Mouse (Mus musculus): ENCODE results near the gene Magi1. TPM values are rescaled to one million over a fixed set of nuclear protein-coding genes. Genes with fewer than 3 reads are reported as not detected.

The Magi1 gene
- polyA plus RNA-seq, 1 experiment from 2014 or later: 31.4 TPM

- no peak overlapping the region for H3K4me3 ChIP-seq (ENCODE audit: low read depth, low read length)
These were observed 447.1 kb downstream of the Magi1 start for GRCm38 (mm10) chr6:93836585-93836984.

GRCm38 (mm10) chr6:93835211-93835610 lies 448.5 kb downstream of the Magi1 start:
- 72% methylated on average over 4 of the region's 4 CpGs for WGBS
- H3K4me1 ChIP-seq (ENCODE audit: control insufficient read depth, insufficient read depth, low read length): peaks cover 7% of the 10 kb centered on the region; the same call in 1 of the 2 replicates
- no peaks in the 10 kb centered on the region for H3K9me3 ChIP-seq (ENCODE audit: control insufficient read depth, low read length)
- H3K36me3 ChIP-seq (ENCODE audit: control insufficient read depth, insufficient read depth, low read length): no peaks in the 10 kb centered on the region
- no peak overlapping the region for H3K27ac ChIP-seq (ENCODE audit: low read depth, low read length)
- no peak overlapping the region for H3K9ac ChIP-seq (replicated peaks; ENCODE audit: low read depth, low read length)
- ATAC-seq (ENCODE audit: low read depth): no peak
- no peaks in the 10 kb centered on the region for H3K27me3 ChIP-seq (ENCODE audit: control insufficient read depth, insufficient read depth, low read length)
- H3K4me3 ChIP-seq (ENCODE audit: low read depth, low read length): no peak overlapping the region
- H3K4me2 ChIP-seq (ENCODE audit: low read depth, low read length): no peak overlapping the region

More at GRCm38 (mm10) chr6:93836585-93836984, 447.1 kb downstream of the Magi1 start:
- Histone ChIP-seq H3K9ac (replicated peaks; ENCODE audit: low read depth, low read length) (no peak overlapping the region), H3K4me2 (ENCODE audit: low read depth, low read length) (no peak overlapping the region), H3K27me3 (ENCODE audit: control insufficient read depth, insufficient read depth, low read length) (no peaks in the 10 kb centered on the region), H3K4me1 (ENCODE audit: control insufficient read depth, insufficient read depth, low read length) (peaks cover 4% of the 10 kb centered on the region; the same call in 1 of the 2 replicates), H3K27ac (ENCODE audit: low read depth, low read length) (no peak overlapping the region), H3K36me3 (ENCODE audit: control insufficient read depth, insufficient read depth, low read length) (no peaks in the 10 kb centered on the region), H3K9me3 (ENCODE audit: control insufficient read depth, low read length) (no peaks in the 10 kb centered on the region)
- ATAC-seq (ENCODE audit: low read depth): no peak
- 72% methylated on average over 5 of the region's 5 CpGs for WGBS

- H3K36me3 ChIP-seq (ENCODE audit: control insufficient read depth, insufficient read depth, low read length): no peaks in the 10 kb centered on the region
- H3K27me3 ChIP-seq (ENCODE audit: control insufficient read depth, insufficient read depth, low read length): no peaks in the 10 kb centered on the region
- no peak overlapping the region for H3K9ac ChIP-seq (replicated peaks; ENCODE audit: low read depth, low read length)
- 0 out of 2 replicates have a peak, but pooled peaks cover 3% of the 10 kb centered on the region for H3K4me1 ChIP-seq (ENCODE audit: control insufficient read depth, insufficient read depth, low read length)
- H3K9me3 ChIP-seq (ENCODE audit: control insufficient read depth, low read length): no peaks in the 10 kb centered on the region
- no peak for ATAC-seq (ENCODE audit: low read depth)
- no peak overlapping the region for H3K4me2 ChIP-seq (ENCODE audit: low read depth, low read length)
- H3K27ac ChIP-seq (ENCODE audit: low read depth, low read length): no peak overlapping the region
- no peak overlapping the region for H3K4me3 ChIP-seq (ENCODE audit: low read depth, low read length)
- WGBS: 81% methylated on average over 6 of the region's 6 CpGs
These were observed 455.5 kb downstream of the Magi1 start for GRCm38 (mm10) chr6:93828262-93828661.

GRCm38 (mm10) chr6:93826875-93827274 lies 456.8 kb downstream of the Magi1 start:
- no peaks in the 10 kb centered on the region for H3K9me3 ChIP-seq (ENCODE audit: control insufficient read depth, low read length)
- no peak overlapping the region for H3K4me2 ChIP-seq (ENCODE audit: low read depth, low read length)
- H3K9ac ChIP-seq (replicated peaks; ENCODE audit: low read depth, low read length): no peak overlapping the region
- no peak overlapping the region for H3K4me3 ChIP-seq (ENCODE audit: low read depth, low read length)
- no peaks in the 10 kb centered on the region for H3K36me3 ChIP-seq (ENCODE audit: control insufficient read depth, insufficient read depth, low read length)
- H3K4me1 ChIP-seq (ENCODE audit: control insufficient read depth, insufficient read depth, low read length): 0 out of 2 replicates have a peak, but pooled peaks cover 3% of the 10 kb centered on the region
- no peaks in the 10 kb centered on the region for H3K27me3 ChIP-seq (ENCODE audit: control insufficient read depth, insufficient read depth, low read length)
- ATAC-seq (ENCODE audit: low read depth): no peak
- no peak overlapping the region for H3K27ac ChIP-seq (ENCODE audit: low read depth, low read length)
- 66% methylated on average over 4 of the region's 4 CpGs for WGBS

GRCm38 (mm10) chr6:93822221-93822897 lies 461.4 kb downstream of the Magi1 start:
- no peaks in the 10 kb centered on the region for H3K9me3 ChIP-seq (ENCODE audit: control insufficient read depth, low read length)
- no peak overlapping the region for H3K4me3 ChIP-seq (ENCODE audit: low read depth, low read length)
- no peaks in the 10 kb centered on the region for H3K36me3 ChIP-seq (ENCODE audit: control insufficient read depth, insufficient read depth, low read length)
- H3K27ac ChIP-seq (ENCODE audit: low read depth, low read length): 0 out of 2 replicates have a peak overlapping the region, but pooled peaks have one; percentile 16
- 42% methylated on average over 9 of the region's 9 CpGs for WGBS
- no peak overlapping the region for H3K4me2 ChIP-seq (ENCODE audit: low read depth, low read length)
- H3K4me1 ChIP-seq (ENCODE audit: control insufficient read depth, insufficient read depth, low read length): peaks cover 9% of the 10 kb centered on the region; the same call in 1 of the 2 replicates
- ATAC-seq (ENCODE audit: low read depth): no peak
- H3K27me3 ChIP-seq (ENCODE audit: control insufficient read depth, insufficient read depth, low read length): no peaks in the 10 kb centered on the region
- H3K9ac ChIP-seq (replicated peaks; ENCODE audit: low read depth, low read length): no peak overlapping the region

- no peak overlapping the region for H3K9ac ChIP-seq (replicated peaks; ENCODE audit: low read depth, low read length)
- no peaks in the 10 kb centered on the region for H3K36me3 ChIP-seq (ENCODE audit: control insufficient read depth, insufficient read depth, low read length)
- no peak overlapping the region for H3K4me3 ChIP-seq (ENCODE audit: low read depth, low read length)
- WGBS: 20% methylated on average over 7 of the region's 7 CpGs
- peaks cover 9% of the 10 kb centered on the region; the same call in 1 of the 2 replicates for H3K4me1 ChIP-seq (ENCODE audit: control insufficient read depth, insufficient read depth, low read length)
- H3K27me3 ChIP-seq (ENCODE audit: control insufficient read depth, insufficient read depth, low read length): no peaks in the 10 kb centered on the region
- no peak for ATAC-seq (ENCODE audit: low read depth)
- H3K9me3 ChIP-seq (ENCODE audit: control insufficient read depth, low read length): no peaks in the 10 kb centered on the region
- no peak overlapping the region for H3K4me2 ChIP-seq (ENCODE audit: low read depth, low read length)
- H3K27ac ChIP-seq (ENCODE audit: low read depth, low read length): peak overlapping the region; percentile 6; the same call in 1 of the 2 replicates
These were observed 462.2 kb downstream of the Magi1 start for GRCm38 (mm10) chr6:93821512-93821911.

GRCm38 (mm10) chr6:93819888-93820287 lies 463.8 kb downstream of the Magi1 start:
- Histone ChIP-seq H3K27ac (ENCODE audit: low read depth, low read length) (peak overlapping the region; percentile 70; the same call in 1 of the 2 replicates), H3K9ac (replicated peaks; ENCODE audit: low read depth, low read length) (no peak overlapping the region), H3K36me3 (ENCODE audit: control insufficient read depth, insufficient read depth, low read length) (no peaks in the 10 kb centered on the region), H3K4me3 (ENCODE audit: low read depth, low read length) (no peak overlapping the region), H3K4me2 (ENCODE audit: low read depth, low read length) (no peak overlapping the region), H3K4me1 (ENCODE audit: control insufficient read depth, insufficient read depth, low read length) (peaks cover 9% of the 10 kb centered on the region; the same call in 1 of the 2 replicates), H3K27me3 (ENCODE audit: control insufficient read depth, insufficient read depth, low read length) (no peaks in the 10 kb centered on the region), H3K9me3 (ENCODE audit: control insufficient read depth, low read length) (no peaks in the 10 kb centered on the region)
- WGBS: 5% methylated on average over 6 of the region's 6 CpGs
- peak; percentile 94 for ATAC-seq (ENCODE audit: low read depth)

GRCm38 (mm10) chr6:93819282-93819681 lies 464.4 kb downstream of the Magi1 start:
- Histone ChIP-seq H3K9ac (replicated peaks; ENCODE audit: low read depth, low read length) (no peak overlapping the region), H3K9me3 (ENCODE audit: control insufficient read depth, low read length) (no peaks in the 10 kb centered on the region), H3K36me3 (ENCODE audit: control insufficient read depth, insufficient read depth, low read length) (no peaks in the 10 kb centered on the region), H3K4me3 (ENCODE audit: low read depth, low read length) (no peak overlapping the region), H3K27me3 (ENCODE audit: control insufficient read depth, insufficient read depth, low read length) (no peaks in the 10 kb centered on the region), H3K27ac (ENCODE audit: low read depth, low read length) (no peak overlapping the region; the same call in 1 of the 2 replicates), H3K4me2 (ENCODE audit: low read depth, low read length) (no peak overlapping the region), H3K4me1 (ENCODE audit: control insufficient read depth, insufficient read depth, low read length) (peaks cover 9% of the 10 kb centered on the region; the same call in 1 of the 2 replicates)
- WGBS: 92% methylated on average over 4 of the region's 4 CpGs
- ATAC-seq (ENCODE audit: low read depth): no peak

GRCm38 (mm10) chr6:93818494-93818893 lies 465.2 kb downstream of the Magi1 start:
- Histone ChIP-seq H3K9me3 (ENCODE audit: control insufficient read depth, low read length) (no peaks in the 10 kb centered on the region), H3K27me3 (ENCODE audit: control insufficient read depth, insufficient read depth, low read length) (no peaks in the 10 kb centered on the region), H3K4me3 (ENCODE audit: low read depth, low read length) (no peak overlapping the region), H3K27ac (ENCODE audit: low read depth, low read length) (no peak overlapping the region), H3K4me2 (ENCODE audit: low read depth, low read length) (no peak overlapping the region), H3K4me1 (ENCODE audit: control insufficient read depth, insufficient read depth, low read length) (peaks cover 9% of the 10 kb centered on the region; the same call in 1 of the 2 replicates), H3K36me3 (ENCODE audit: control insufficient read depth, insufficient read depth, low read length) (no peaks in the 10 kb centered on the region), H3K9ac (replicated peaks; ENCODE audit: low read depth, low read length) (no peak overlapping the region)
- ATAC-seq (ENCODE audit: low read depth): no peak
- WGBS: 67% methylated on average over 4 of the region's 4 CpGs
